Mouse (Mus musculus) hindbrain, embryonic 13.5 days (tissue): Measurements from ENCODE around the gene Lpcat2. TPM values are rescaled to one million over a fixed set of nuclear protein-coding genes. Genes with fewer than 3 reads are reported as not detected.

ENCODE experiments used
- ATAC-seq: fragments of 200-750 bp; cut with Nextera tagmentation; 2 replicates; pipeline ENCODE4 v1.8.0; 2017; ENCODE audit warnings: moderate TSS enrichment; ENCODE audit not compliant: low FRiP score
- H3K27ac ChIP-seq: fragments of 300-500 bp; sonication (generic); 2 replicates; pipeline ENCODE4 v1.5.1; 2015; ENCODE audit warnings: inconsistent platforms, mild to moderate bottlenecking, moderate library complexity
- H3K27me3 ChIP-seq: fragments of 300-500 bp; sonication (generic); 2 replicates; pipeline ENCODE4 v1.6.1; 2015; ENCODE audit warnings: mild to moderate bottlenecking, inconsistent platforms
- H3K36me3 ChIP-seq: fragments of 300-500 bp; sonication (generic); 2 replicates; pipeline ENCODE4 v1.6.1; 2015; ENCODE audit warnings: mild to moderate bottlenecking, inconsistent platforms
- H3K4me1 ChIP-seq: fragments of 300-500 bp; sonication (generic); replicated peaks from 2 replicates; pipeline ENCODE4 v1.6.1; 2015; ENCODE audit warnings: inconsistent platforms
- H3K4me2 ChIP-seq: fragments of 300-500 bp; sonication (generic); 2 replicates; pipeline ENCODE4 v1.6.1; 2015; ENCODE audit warnings: inconsistent platforms, mild to moderate bottlenecking, moderate library complexity
- H3K4me3 ChIP-seq: fragments of 300-500 bp; sonication (generic); 2 replicates; pipeline ENCODE4 v1.5.1; 2015; ENCODE audit warnings: mild to moderate bottlenecking, inconsistent platforms
- H3K9ac ChIP-seq: fragments of 300-500 bp; sonication (generic); 2 replicates; pipeline ENCODE4 v1.6.1; 2015; ENCODE audit warnings: mild to moderate bottlenecking, inconsistent platforms
- H3K9me3 ChIP-seq: fragments of 300-500 bp; sonication (generic); 2 replicates; pipeline ENCODE4 v1.6.1; 2016; ENCODE audit warnings: inconsistent platforms
- WGBS: fragments of 180-500 bp; shearing (Covaris S2); methylation state at CpG from one replicate; pipeline ENCODE4 v1.1.7; 2015; 5-methylcytosine and 5-hydroxymethylcytosine counted together
- microRNA-seq: library from miRNA; unstranded; fragments of <30 nt; microRNA quantifications from one replicate; pipeline ENCODE4, GENCODE M21; 2016
- polyA plus RNA-seq: library from polyadenylated mRNA; unstranded; fragments of >200 nt; fragmentation: Nextera tagmentation; extraction: Ambion mirVana; gene quantifications from 2 replicates; pipeline ENCODE4 v1.2.1, GENCODE M21; 2015

The Lpcat2 gene
- polyA plus RNA-seq, 1 experiment from 2014 or later: 11.3 TPM

DNA sequence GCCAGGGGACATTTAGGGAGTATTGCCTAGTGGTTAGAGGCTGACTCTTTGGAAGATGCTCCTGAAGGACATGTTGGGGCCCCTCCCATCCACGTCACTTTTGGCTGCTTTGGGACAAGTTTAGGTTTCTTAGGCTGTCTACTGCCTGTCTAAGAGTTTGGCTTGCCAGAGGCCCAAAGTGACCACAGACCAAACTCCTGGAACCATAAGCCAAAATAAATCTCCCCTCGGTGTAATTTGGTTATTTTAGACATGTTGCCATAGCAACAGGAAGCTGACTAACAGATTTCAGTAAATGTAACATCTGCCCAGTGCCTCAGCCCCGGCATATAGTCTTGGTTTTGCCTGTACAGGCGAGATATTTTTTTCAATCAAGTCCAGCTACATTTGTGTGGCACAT, 82.9 kb downstream of the Lpcat2 start:
- 82% methylated on average over 4 of the region's 4 CpGs for WGBS
- Histone ChIP-seq H3K27me3 (no peaks in the 10 kb centered on the region), H3K4me2 (no peak overlapping the region)

DNA sequence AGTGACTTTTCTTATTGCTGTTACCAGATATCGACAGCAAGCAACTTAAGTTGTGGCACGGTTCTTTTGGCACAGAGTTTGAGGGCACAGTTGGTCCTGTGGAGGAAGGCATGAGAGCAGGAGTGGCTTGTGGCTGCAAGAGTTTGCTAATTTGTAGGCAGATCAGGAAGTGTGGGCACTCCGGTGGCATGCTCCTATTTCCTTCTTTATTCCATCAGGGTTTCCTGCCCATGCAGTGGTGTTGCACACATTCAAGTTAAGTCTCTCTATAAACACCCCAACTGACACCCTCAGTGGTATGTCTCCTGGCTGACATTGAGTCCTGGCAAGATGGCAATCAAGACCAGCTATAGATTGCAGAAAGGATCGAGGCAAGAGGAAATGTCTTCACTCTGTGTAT, 93.9 kb downstream of the Lpcat2 start:
- WGBS: 94% methylated on average over 4 of the region's 4 CpGs
- Histone ChIP-seq H3K9me3 (no peaks in the 10 kb centered on the region), H3K27ac (no peak overlapping the region), H3K4me2 (no peak overlapping the region), H3K4me1 (no peaks in the 10 kb centered on the region), H3K27me3 (no peaks in the 10 kb centered on the region), H3K9ac (no peak overlapping the region), H3K36me3 (no peaks in the 10 kb centered on the region), H3K4me3 (no peak overlapping the region)
- no peak for ATAC-seq

More for the DNA sequence above, 82.9 kb downstream of the Lpcat2 start:
- Histone ChIP-seq H3K36me3 (no peaks in the 10 kb centered on the region), H3K27ac (no peak overlapping the region), H3K9ac (no peak overlapping the region), H3K9me3 (no peaks in the 10 kb centered on the region), H3K4me1 (no peaks in the 10 kb centered on the region), H3K4me3 (no peak overlapping the region)
- ATAC-seq: no peak

- H3K27ac ChIP-seq: no peak overlapping the region
- H3K4me3 ChIP-seq: no peak overlapping the region
- no peaks in the 10 kb centered on the region for H3K27me3 ChIP-seq
- WGBS: 83% methylated on average over 12 of the region's 12 CpGs
- no peaks in the 10 kb centered on the region for H3K9me3 ChIP-seq
- no peak for ATAC-seq
- no peak overlapping the region for H3K4me2 ChIP-seq
- H3K36me3 ChIP-seq: no peaks in the 10 kb centered on the region
- H3K4me1 ChIP-seq: no peaks in the 10 kb centered on the region
- no peak overlapping the region for H3K9ac ChIP-seq
Measured at GRCm38 (mm10) chr8:92950639-92951371, 95.7 kb downstream of the Lpcat2 start.

DNA sequence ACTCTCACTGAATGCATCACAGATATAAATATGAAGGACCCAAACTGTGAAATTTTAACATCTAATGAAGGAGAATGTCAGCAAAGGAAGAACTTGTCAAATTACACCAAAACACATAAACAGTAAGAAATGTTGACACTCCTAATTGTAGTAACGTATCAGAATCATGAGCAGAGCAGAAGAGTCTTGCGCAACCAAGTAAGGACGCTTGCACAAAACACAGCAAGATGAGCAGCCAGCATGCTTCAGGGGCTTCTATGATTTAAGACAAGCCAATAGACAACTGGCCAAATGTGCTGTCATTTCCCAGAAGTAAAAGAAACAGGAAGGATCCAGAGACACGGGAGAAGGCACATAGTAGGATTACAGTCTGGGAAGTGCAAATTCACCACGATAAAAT, 98.9 kb downstream of the Lpcat2 start:
- no peaks in the 10 kb centered on the region for H3K9me3 ChIP-seq
- 84% methylated on average over 5 of the region's 5 CpGs for WGBS
- peaks cover 15% of the 10 kb centered on the region for H3K27me3 ChIP-seq
- H3K4me2 ChIP-seq: no peak overlapping the region
- no peak for ATAC-seq
- H3K4me3 ChIP-seq: no peak overlapping the region
- no peak overlapping the region for H3K27ac ChIP-seq
- no peaks in the 10 kb centered on the region for H3K36me3 ChIP-seq
- no peaks in the 10 kb centered on the region for H3K4me1 ChIP-seq
- no peak overlapping the region for H3K9ac ChIP-seq

DNA sequence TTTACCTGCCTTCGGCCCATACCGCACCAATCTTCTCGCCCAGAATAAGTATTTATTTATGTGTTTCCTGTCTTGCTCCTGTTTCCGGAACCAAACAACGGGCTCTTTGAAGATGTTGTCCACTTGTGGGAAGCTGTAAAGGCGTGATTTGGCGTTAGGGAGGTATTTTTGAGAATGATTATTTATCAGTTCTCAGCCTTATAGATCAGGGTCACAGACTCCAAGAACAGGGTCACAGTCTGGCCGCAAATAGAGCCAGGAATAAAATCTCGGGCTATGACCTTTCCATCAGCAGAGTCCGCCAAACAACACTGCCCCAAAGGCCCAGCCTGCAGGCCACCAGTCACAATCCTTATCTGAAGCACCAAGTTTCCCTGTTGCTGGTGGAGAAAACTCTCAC, 104.6 kb downstream of the Lpcat2 start, which contains the start of gene Slc6a2:
Slc6a2 (plus strand) TSS at position 301 of the 400 bp plus-strand sequence.
- peaks cover 14% of the 10 kb centered on the region for H3K4me1 ChIP-seq
- peaks cover 63% of the 10 kb centered on the region for H3K27me3 ChIP-seq
- H3K4me2 ChIP-seq: peak within 1 kb of the TSS; percentile 83
- H3K36me3 ChIP-seq: no peaks in the 10 kb centered on the region
- H3K4me3 ChIP-seq: peak within 1 kb of the TSS; percentile 46
- peak within 1 kb of the TSS; percentile 65 for H3K9ac ChIP-seq
- WGBS: 73% methylated on average over 10 of the region's 10 CpGs
- H3K27ac ChIP-seq: no peak within 1 kb of the TSS
- H3K9me3 ChIP-seq: no peaks in the 10 kb centered on the region
- no peak for ATAC-seq

- Histone ChIP-seq H3K36me3 (no peaks in the 10 kb centered on the region), H3K4me1 (peaks cover 14% of the 10 kb centered on the region), H3K4me2 (peak overlapping the region; percentile 83), H3K9me3 (no peaks in the 10 kb centered on the region), H3K9ac (peak overlapping the region; percentile 65), H3K27me3 (peaks cover 63% of the 10 kb centered on the region), H3K4me3 (peak overlapping the region; percentile 46), H3K27ac (no peak overlapping the region)
- WGBS: under 1% methylated on average over 42 of the region's 42 CpGs
- ATAC-seq: peak; percentile 24; the same call in 1 of the 2 replicates
Measured at GRCm38 (mm10) chr8:92960451-92960911, 105.3 kb downstream of the Lpcat2 start.

- 2% methylated on average over 25 of the region's 25 CpGs for WGBS
- peak overlapping the region; percentile 83 for H3K4me2 ChIP-seq
- H3K4me1 ChIP-seq: peaks cover 14% of the 10 kb centered on the region
- ATAC-seq: no peak
- no peaks in the 10 kb centered on the region for H3K9me3 ChIP-seq
- peaks cover 63% of the 10 kb centered on the region for H3K27me3 ChIP-seq
- H3K27ac ChIP-seq: no peak overlapping the region
- no peak overlapping the region for H3K9ac ChIP-seq
- no peaks in the 10 kb centered on the region for H3K36me3 ChIP-seq
- peak overlapping the region; percentile 46 for H3K4me3 ChIP-seq
Measured at GRCm38 (mm10) chr8:92961088-92961487, 105.9 kb downstream of the Lpcat2 start.

GRCm38 (mm10) chr8:92964556-92964955, 109.4 kb downstream of the Lpcat2 start:
- no peak for ATAC-seq
- H3K9me3 ChIP-seq: no peaks in the 10 kb centered on the region

More at GRCm38 (mm10) chr8:92964556-92964955, 109.4 kb downstream of the Lpcat2 start:
- Histone ChIP-seq H3K4me1 (peaks cover 14% of the 10 kb centered on the region), H3K27ac (no peak overlapping the region), H3K4me2 (no peak overlapping the region), H3K9ac (no peak overlapping the region), H3K36me3 (no peaks in the 10 kb centered on the region), H3K4me3 (no peak overlapping the region), H3K27me3 (peaks cover 42% of the 10 kb centered on the region)
- 73% methylated on average over 2 of the region's 2 CpGs for WGBS

Small RNAs within 50 kb of the gene (microRNA-seq; reads per million reads assigned to microRNA genes)
- gene Gm22151: not detected

Other genes starting within 250 kb of the Lpcat2 start
- gene Irx6, start 181.1 kb upstream of the Lpcat2 start, polyA plus RNA-seq: 0.77 and 2.2 TPM in 2 replicates
- 30.9 and 34.4 TPM in 2 replicates for gene Mmp2, start 28.0 kb upstream of the Lpcat2 start, polyA plus RNA-seq
- gene Capns2, start 46.1 kb downstream of the Lpcat2 start, polyA plus RNA-seq: 0.26 and 0.27 TPM in 2 replicates
- gene Slc6a2, start 104.7 kb downstream of the Lpcat2 start, polyA plus RNA-seq: 1.2 and 2.6 TPM in 2 replicates
- gene Ces1a, start 192.9 kb downstream of the Lpcat2 start, polyA plus RNA-seq: not detected in 2 replicates
- gene Ces1b, start 224.7 kb downstream of the Lpcat2 start, polyA plus RNA-seq: not detected in 2 replicates